Mouse (Mus musculus) frontal cortex, adult (tissue): ENCODE data around the gene Trim38.

Source experiments
- ATAC-seq: cut with Nextera tagmentation; 2 replicates; pipeline ENCODE4 v1.9.2; 2017; ENCODE audit warnings: mild to moderate bottlenecking, moderate library complexity, mixed read lengths; ENCODE audit not compliant: low TSS enrichment

Gene Trim38

GRCm38 (mm10) chr13:23746201-23747080 is 23.3 kb upstream of the Trim38 start, which contains the start of gene Hist1h2bb:
Gene Hist1h2bb, plus strand, starts transcription at chr13:23746734.
- ATAC-seq = peak; percentile 97

- ATAC-seq = no peak
Measured at GRCm38 (mm10) chr13:23747081-23747891, 22.4 kb upstream of the Trim38 start.

GRCm38 (mm10) chr13:23747892-23748288 is 21.8 kb upstream of the Trim38 start:
- no peak for ATAC-seq

GRCm38 (mm10) chr13:23749563-23750121 is 20.1 kb upstream of the Trim38 start:
- ATAC-seq = no peak

GRCm38 (mm10) chr13:23750839-23751477 is 18.8 kb upstream of the Trim38 start, which contains the start of gene Hist1h2ab:
Gene Hist1h2ab, plus strand, starts transcription at chr13:23751126.
- peak; percentile 73 for ATAC-seq

- no peak for ATAC-seq
Measured at GRCm38 (mm10) chr13:23751478-23751956, 18.2 kb upstream of the Trim38 start.

GRCm38 (mm10) chr13:23752067-23752741 is 17.5 kb upstream of the Trim38 start, which contains the start of gene Hist1h3b:
Gene Hist1h3b, plus strand, starts transcription at chr13:23752267.
- peak; percentile 86 for ATAC-seq

- no peak for ATAC-seq
Measured at GRCm38 (mm10) chr13:23752742-23753172, 17.0 kb upstream of the Trim38 start.

- ATAC-seq = no peak
Measured at GRCm38 (mm10) chr13:23753314-23754078, 16.2 kb upstream of the Trim38 start.

- ATAC-seq = no peak
Measured at GRCm38 (mm10) chr13:23755000-23755399, 14.7 kb upstream of the Trim38 start.

- peak; percentile 73 for ATAC-seq
Measured at GRCm38 (mm10) chr13:23756790-23757189, 12.9 kb upstream of the Trim38 start, which contains the start of gene Hist1h4b. Gene Hist1h4b, plus strand, starts transcription at chr13:23757013.

- no peak for ATAC-seq
Measured at GRCm38 (mm10) chr13:23757211-23757773, 12.4 kb upstream of the Trim38 start.

- no peak for ATAC-seq
Measured at GRCm38 (mm10) chr13:23757921-23758320, 11.8 kb upstream of the Trim38 start.

- ATAC-seq = no peak
Measured at GRCm38 (mm10) chr13:23759251-23759771, 10.4 kb upstream of the Trim38 start.

GRCm38 (mm10) chr13:23759916-23760239 is 9.8 kb upstream of the Trim38 start:
- ATAC-seq = no peak

- ATAC-seq = no peak
Measured at GRCm38 (mm10) chr13:23760240-23760971, 9.3 kb upstream of the Trim38 start.

- ATAC-seq = peak; percentile 53
Measured at GRCm38 (mm10) chr13:23760972-23761864, 8.5 kb upstream of the Trim38 start, which contains the start of gene Hist1h4a. Gene Hist1h4a, minus strand, starts transcription at chr13:23761230.
